Mouse (Mus musculus) heart, embryonic 16.5 days (tissue): ENCODE measurements around the gene Dnajb11. TPM values are rescaled to one million over a fixed set of nuclear protein-coding genes. Genes with fewer than 3 reads are reported as not detected.

ENCODE experiments used
- ATAC-seq: fragments of 200-750 bp; cut with Nextera tagmentation; replicated peaks from 2 replicates; pipeline ENCODE4 v1.8.0; 2017; ENCODE audit warnings: moderate number of reproducible peaks; ENCODE audit not compliant: insufficient read depth, low FRiP score; ENCODE audit errors: extremely low read depth
- H3K27ac ChIP-seq: fragments of 300-500 bp; sonication (generic); 2 replicates; pipeline ENCODE4 v1.5.1; 2014; ENCODE audit warnings: mild to moderate bottlenecking, low read length, control low read depth, moderate library complexity
- H3K27me3 ChIP-seq: fragments of 300-500 bp; sonication (generic); 2 replicates; pipeline ENCODE4 v1.6.1; 2014; ENCODE audit warnings: low read length, mixed read lengths; ENCODE audit not compliant: control insufficient read depth, insufficient read depth
- H3K36me3 ChIP-seq: fragments of 300-500 bp; sonication (generic); 2 replicates; pipeline ENCODE4 v1.6.1; 2014; ENCODE audit not compliant: control insufficient read depth, insufficient read depth
- H3K4me1 ChIP-seq: fragments of 300-500 bp; sonication (generic); 2 replicates; pipeline ENCODE4 v1.6.1; 2014; ENCODE audit warnings: low read length, mixed read lengths; ENCODE audit not compliant: control insufficient read depth, insufficient read depth
- H3K4me2 ChIP-seq: fragments of 300-500 bp; sonication (generic); 2 replicates; pipeline ENCODE4 v1.6.1; 2014; ENCODE audit warnings: low read depth, mild to moderate bottlenecking, control low read depth, low read length
- H3K4me3 ChIP-seq: fragments of 300-500 bp; sonication (generic); 2 replicates; pipeline ENCODE4 v1.5.1; 2014; ENCODE audit warnings: mild to moderate bottlenecking, control low read depth, low read length
- H3K9ac ChIP-seq: fragments of 300-500 bp; sonication (generic); 2 replicates; pipeline ENCODE4 v1.6.1; 2014; ENCODE audit warnings: low read length, control low read depth
- H3K9me3 ChIP-seq: fragments of 300-500 bp; sonication (generic); replicated peaks from 2 replicates; pipeline ENCODE4 v1.6.1; 2016; ENCODE audit warnings: low read length; ENCODE audit not compliant: control insufficient read depth
- WGBS: fragments of 180-500 bp; shearing (Covaris S2); extraction: QIAGEN DNeasy Blood & Tissue Kit; methylation state at CpG from one replicate; pipeline ENCODE4 v1.1.7; 2014; 5-methylcytosine and 5-hydroxymethylcytosine counted together
- polyA plus RNA-seq: library from polyadenylated mRNA; unstranded; fragments of >200 nt; fragmentation: Nextera tagmentation; extraction: Ambion mirVana; gene quantifications from 2 replicates; pipeline ENCODE4 v1.2.1, GENCODE M21; 2015

Dnajb11 gene
- polyA plus RNA-seq, 1 experiment from 2014 or later, result 96.2 TPM

GRCm38 (mm10) chr16:22890683-22891510, 33.3 kb downstream of the Dnajb11 start, which contains the start of gene Ahsg:
Ahsg (plus strand) TSS chr16:22891277.
- no peak for ATAC-seq
- Histone ChIP-seq H3K27ac (no peak within 1 kb of the TSS), H3K9me3 (no peaks in the 10 kb centered on the region), H3K27me3 (no peaks in the 10 kb centered on the region), H3K9ac (no peak within 1 kb of the TSS), H3K4me2 (no peak within 1 kb of the TSS), H3K36me3 (no peaks in the 10 kb centered on the region), H3K4me3 (no peak within 1 kb of the TSS), H3K4me1 (no peaks in the 10 kb centered on the region)
- 72% methylated on average over 11 of the region's 11 CpGs for WGBS

GRCm38 (mm10) chr16:22891733-22892154, 34.1 kb downstream of the Dnajb11 start:
- 0 out of 2 replicates have a peak, but pooled peaks have one; percentile 32 for ATAC-seq

GRCm38 (mm10) chr16:22894095-22894494, 36.5 kb downstream of the Dnajb11 start:
- Histone ChIP-seq H3K4me2 (no peak overlapping the region), H3K4me1 (no peaks in the 10 kb centered on the region), H3K4me3 (no peak overlapping the region), H3K9me3 (no peaks in the 10 kb centered on the region), H3K36me3 (no peaks in the 10 kb centered on the region), H3K9ac (no peak overlapping the region), H3K27ac (no peak overlapping the region), H3K27me3 (no peaks in the 10 kb centered on the region)
- ATAC-seq, result no peak
- 69% methylated on average over 8 of the region's 8 CpGs for WGBS

More at GRCm38 (mm10) chr16:22891733-22892154, 34.1 kb downstream of the Dnajb11 start:
- no peak overlapping the region for H3K4me3 ChIP-seq
- no peak overlapping the region for H3K4me2 ChIP-seq
- no peaks in the 10 kb centered on the region for H3K4me1 ChIP-seq
- H3K27ac ChIP-seq, result no peak overlapping the region
- no peaks in the 10 kb centered on the region for H3K9me3 ChIP-seq
- WGBS, result 72% methylated on average over 8 of the region's 8 CpGs
- no peak overlapping the region for H3K9ac ChIP-seq
- no peaks in the 10 kb centered on the region for H3K36me3 ChIP-seq
- no peaks in the 10 kb centered on the region for H3K27me3 ChIP-seq

- H3K9ac ChIP-seq, result no peak overlapping the region
- no peak overlapping the region for H3K4me3 ChIP-seq
- no peaks in the 10 kb centered on the region for H3K36me3 ChIP-seq
- 55% methylated on average over 2 of the region's 2 CpGs for WGBS
- H3K4me2 ChIP-seq, result no peak overlapping the region
- H3K27me3 ChIP-seq, result no peaks in the 10 kb centered on the region
- ATAC-seq, result no peak
- no peaks in the 10 kb centered on the region for H3K9me3 ChIP-seq
- no peak overlapping the region for H3K27ac ChIP-seq
- H3K4me1 ChIP-seq, result no peaks in the 10 kb centered on the region
These were observed 39.0 kb downstream of the Dnajb11 start for GRCm38 (mm10) chr16:22896618-22897017.

- Histone ChIP-seq H3K4me2 (no peak overlapping the region), H3K27me3 (no peaks in the 10 kb centered on the region), H3K9ac (no peak overlapping the region), H3K27ac (no peak overlapping the region), H3K4me1 (no peaks in the 10 kb centered on the region), H3K9me3 (no peaks in the 10 kb centered on the region), H3K4me3 (no peak overlapping the region), H3K36me3 (no peaks in the 10 kb centered on the region)
- 54% methylated on average over 5 of the region's 5 CpGs for whole genome bisulfite sequencing
- ATAC-seq, result no peak
These were observed 41.7 kb downstream of the Dnajb11 start for GRCm38 (mm10) chr16:22899346-22899745.

GRCm38 (mm10) chr16:22899866-22900570, 42.4 kb downstream of the Dnajb11 start:
- H3K27ac ChIP-seq, result no peak overlapping the region
- H3K4me3 ChIP-seq, result no peak overlapping the region
- ATAC-seq, result no peak
- H3K4me2 ChIP-seq, result no peak overlapping the region
- no peak overlapping the region for H3K9ac ChIP-seq
- 67% methylated on average over 10 of the region's 10 CpGs for WGBS
- H3K27me3 ChIP-seq, result no peaks in the 10 kb centered on the region
- no peaks in the 10 kb centered on the region for H3K36me3 ChIP-seq
- no peaks in the 10 kb centered on the region for H3K9me3 ChIP-seq
- no peaks in the 10 kb centered on the region for H3K4me1 ChIP-seq

- ATAC-seq, result no peak
- Histone ChIP-seq H3K4me3 (no peak overlapping the region), H3K27me3 (no peaks in the 10 kb centered on the region), H3K27ac (no peak overlapping the region), H3K4me1 (no peaks in the 10 kb centered on the region), H3K36me3 (no peaks in the 10 kb centered on the region), H3K9me3 (no peaks in the 10 kb centered on the region), H3K9ac (no peak overlapping the region), H3K4me2 (no peak overlapping the region)
- 72% methylated on average over 3 of the region's 3 CpGs for WGBS
These were observed 43.7 kb downstream of the Dnajb11 start for GRCm38 (mm10) chr16:22901326-22901725.

GRCm38 (mm10) chr16:22909290-22909689, 51.6 kb downstream of the Dnajb11 start:
- H3K4me2 ChIP-seq, result no peak overlapping the region
- 83% methylated on average over 6 of the region's 6 CpGs for whole genome bisulfite sequencing

GRCm38 (mm10) chr16:22911986-22912385, 54.3 kb downstream of the Dnajb11 start:
- Histone ChIP-seq H3K27ac (no peak overlapping the region), H3K4me3 (no peak overlapping the region), H3K27me3 (no peaks in the 10 kb centered on the region), H3K9me3 (no peaks in the 10 kb centered on the region), H3K9ac (no peak overlapping the region), H3K4me2 (no peak overlapping the region), H3K4me1 (no peaks in the 10 kb centered on the region), H3K36me3 (no peaks in the 10 kb centered on the region)
- ATAC-seq, result no peak
- 75% methylated on average over 3 of the region's 3 CpGs for WGBS

More at GRCm38 (mm10) chr16:22909290-22909689, 51.6 kb downstream of the Dnajb11 start:
- Histone ChIP-seq H3K9ac (no peak overlapping the region), H3K36me3 (no peaks in the 10 kb centered on the region), H3K4me1 (no peaks in the 10 kb centered on the region), H3K27me3 (no peaks in the 10 kb centered on the region), H3K4me3 (no peak overlapping the region), H3K9me3 (no peaks in the 10 kb centered on the region), H3K27ac (no peak overlapping the region)
- no peak for ATAC-seq
